Mouse (Mus musculus) forebrain, embryonic 14.5 days (tissue): ENCODE data around the gene Klf16. TPM values are rescaled to one million over a fixed set of nuclear protein-coding genes. Genes with fewer than 3 reads are reported as not detected.
"Not testable (repeated sequence)": the region's sequence is repeated elsewhere in the genome, so short reads cannot be mapped to it uniquely, and the experiment has no call there.

Source experiments
- ATAC-seq: fragments of 200-750 bp; cut with Nextera tagmentation; 2 replicates; pipeline ENCODE4 v1.8.0; 2017; ENCODE audit warnings: mild to moderate bottlenecking, moderate library complexity
- DNase-seq: peaks from one replicate; pipeline ENCODE4 v3.0.0-alpha.2; 2015; ENCODE audit warnings: low spot score
- H3K27ac ChIP-seq: fragments of 300-500 bp; sonication (generic); 2 replicates; pipeline ENCODE4 v1.5.1; 2014; ENCODE audit warnings: low read depth, mild to moderate bottlenecking, control low read depth, low read length, moderate library complexity
- H3K27me3 ChIP-seq: fragments of 300-500 bp; sonication (generic); replicated peaks from 2 replicates; pipeline ENCODE4 v1.6.1; 2014; ENCODE audit warnings: low read length, control low read depth, mixed read lengths; ENCODE audit not compliant: control insufficient read depth, insufficient read depth
- H3K36me3 ChIP-seq: fragments of 300-500 bp; sonication (generic); 2 replicates; pipeline ENCODE4 v1.6.1; 2014; ENCODE audit warnings: low read length, control low read depth; ENCODE audit not compliant: control insufficient read depth, insufficient read depth
- H3K4me1 ChIP-seq: fragments of 300-500 bp; sonication (generic); 2 replicates; pipeline ENCODE4 v1.6.1; 2014; ENCODE audit warnings: antibody characterized with exemption, low read length, control low read depth; ENCODE audit not compliant: control insufficient read depth, insufficient read depth
- H3K4me2 ChIP-seq: fragments of 300-500 bp; sonication (generic); 2 replicates; pipeline ENCODE4 v1.6.1; 2014; ENCODE audit warnings: mild to moderate bottlenecking, control low read depth, low read length
- H3K4me3 ChIP-seq: fragments of 300-500 bp; sonication (generic); 2 replicates; pipeline ENCODE4 v1.5.1; 2014; ENCODE audit warnings: low read depth, low read length, control low read depth
- H3K9ac ChIP-seq: fragments of 300-500 bp; sonication (generic); 2 replicates; pipeline ENCODE4 v1.6.1; 2014; ENCODE audit warnings: mild to moderate bottlenecking, low read length, control low read depth, moderate library complexity
- H3K9me3 ChIP-seq: fragments of 300-500 bp; sonication (generic); replicated peaks from 2 replicates; pipeline ENCODE4 v1.6.1; 2016; ENCODE audit warnings: low read length, control low read depth, mixed read lengths; ENCODE audit not compliant: control insufficient read depth
- WGBS: fragments of 180-500 bp; shearing (Covaris S2); extraction: QIAGEN DNeasy Blood & Tissue Kit; methylation state at CpG from one replicate; pipeline ENCODE4 v1.1.7; 2014; 5-methylcytosine and 5-hydroxymethylcytosine counted together
- polyA plus RNA-seq: library from polyadenylated mRNA; unstranded; fragments of >200 nt; fragmentation: Nextera tagmentation; extraction: Ambion mirVana; gene quantifications from 2 replicates; pipeline ENCODE4 v1.2.1, GENCODE M21; 2014

Klf16 gene
- polyA plus RNA-seq, 1 experiment from 2014 or later: 6.2 TPM

- H3K9ac ChIP-seq: no peak overlapping the region
- H3K36me3 ChIP-seq: peaks cover 53% of the 10 kb centered on the region
- H3K4me3 ChIP-seq: no peak overlapping the region
- H3K9me3 ChIP-seq: no peaks in the 10 kb centered on the region
- no peaks in the 10 kb centered on the region for H3K27me3 ChIP-seq
- ATAC-seq (no peak), DNase-seq (no peak)
- no peak overlapping the region for H3K4me2 ChIP-seq
- 78% methylated on average over 3 of the region's 3 CpGs for WGBS
- H3K27ac ChIP-seq: no peak overlapping the region
- H3K4me1 ChIP-seq: peaks cover 8% of the 10 kb centered on the region
These were observed 31.3 kb upstream of the Klf16 start for GRCm38 (mm10) chr10:80608435-80608834.

- peaks cover 43% of the 10 kb centered on the region for H3K36me3 ChIP-seq
- H3K9ac ChIP-seq: no peak overlapping the region
- H3K4me2 ChIP-seq: no peak overlapping the region
- no peak for DNase-seq
- WGBS: 97% methylated on average over 34 of the region's 34 CpGs
- no peaks in the 10 kb centered on the region for H3K27me3 ChIP-seq
- H3K27ac ChIP-seq: no peak overlapping the region
- no peak overlapping the region for H3K4me3 ChIP-seq
- H3K4me1 ChIP-seq: peaks cover 14% of the 10 kb centered on the region
- no peak for ATAC-seq
- H3K9me3 ChIP-seq: no peaks in the 10 kb centered on the region
These were observed 29.7 kb upstream of the Klf16 start for GRCm38 (mm10) chr10:80606737-80607350.

GRCm38 (mm10) chr10:80606306-80606705 is 29.2 kb upstream of the Klf16 start:
- Histone ChIP-seq H3K36me3 (peaks cover 43% of the 10 kb centered on the region), H3K27me3 (no peaks in the 10 kb centered on the region), H3K27ac (no peak overlapping the region)

DNA sequence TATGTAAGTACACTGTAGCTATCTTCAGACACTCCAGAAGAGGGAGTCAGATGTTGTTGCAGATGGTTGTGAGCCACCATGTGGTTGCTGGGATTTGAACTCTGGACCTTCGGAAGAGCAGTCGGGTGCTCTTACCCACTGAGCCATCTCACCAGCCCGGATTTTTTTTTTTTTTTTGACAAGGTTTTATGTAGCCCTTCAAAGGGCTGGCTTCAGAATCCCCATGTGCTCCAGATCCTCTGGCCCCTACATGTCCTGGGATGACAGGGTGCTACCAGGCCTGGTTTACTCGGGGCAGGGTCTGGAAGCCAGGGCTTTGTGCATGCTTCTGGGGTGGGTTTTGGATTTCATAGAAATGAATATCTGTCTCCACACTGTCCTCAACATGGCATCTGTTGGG is 28.6 kb upstream of the Klf16 start, which contains the start of gene Gm49322:
Gene Gm49322, plus strand, starts transcription at position 301 of the 400 bp plus-strand sequence.
- 83% methylated on average over 4 of the region's 4 CpGs for WGBS

More at GRCm38 (mm10) chr10:80606306-80606705, 29.2 kb upstream of the Klf16 start:
- peaks cover 14% of the 10 kb centered on the region for H3K4me1 ChIP-seq
- H3K9ac ChIP-seq: no peak overlapping the region
- H3K4me3 ChIP-seq: no peak overlapping the region
- DNase-seq (no peak), ATAC-seq (no peak)
- H3K9me3 ChIP-seq: no peaks in the 10 kb centered on the region
- WGBS: 91% methylated on average over 23 of the region's 23 CpGs
- H3K4me2 ChIP-seq: no peak overlapping the region

DNA sequence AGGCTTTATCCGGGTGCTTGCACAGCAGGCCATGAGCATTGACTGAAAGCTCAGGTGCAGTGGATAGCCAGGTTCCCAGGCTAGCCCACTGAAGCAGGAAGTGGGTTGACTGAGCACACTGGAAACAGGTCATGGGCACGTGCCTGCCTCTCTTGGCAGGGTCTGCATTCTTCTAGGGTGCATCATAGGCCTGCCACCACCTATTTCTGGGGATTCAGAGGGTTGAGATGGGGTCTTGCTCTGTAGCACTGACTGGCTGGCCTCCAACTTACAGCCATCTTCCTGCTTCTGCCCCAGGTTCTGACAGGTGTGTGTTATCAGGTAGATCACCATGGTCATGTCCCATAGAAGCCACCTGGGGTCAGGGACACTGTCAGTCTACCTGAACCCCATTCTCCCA is 27.9 kb upstream of the Klf16 start:
- Histone ChIP-seq H3K9me3 (no peaks in the 10 kb centered on the region), H3K4me1 (peaks cover 14% of the 10 kb centered on the region), H3K9ac (no peak overlapping the region), H3K4me2 (no peak overlapping the region), H3K4me3 (no peak overlapping the region), H3K27me3 (no peaks in the 10 kb centered on the region), H3K36me3 (peaks cover 38% of the 10 kb centered on the region), H3K27ac (no peak overlapping the region)
- DNase-seq (no peak), ATAC-seq (no peak)
- WGBS: 91% methylated on average over 2 of the region's 2 CpGs

More for the DNA sequence above, 28.6 kb upstream of the Klf16 start, which contains the start of gene Gm49322:
- H3K4me1 ChIP-seq: peaks cover 14% of the 10 kb centered on the region
- H3K4me2 ChIP-seq, H3K9me3 ChIP-seq, H3K4me3 ChIP-seq, H3K9ac ChIP-seq, ATAC-seq, H3K27ac ChIP-seq, H3K27me3 ChIP-seq, DNase-seq: not testable (repeated sequence)
- peaks cover 43% of the 10 kb centered on the region for H3K36me3 ChIP-seq

GRCm38 (mm10) chr10:80604001-80604509 is 26.9 kb upstream of the Klf16 start:
- Histone ChIP-seq H3K9me3 (no peaks in the 10 kb centered on the region), H3K4me3 (peak overlapping the region; percentile 59; the same call in 1 of the 2 replicates), H3K27ac (no peak overlapping the region), H3K36me3 (peaks cover 30% of the 10 kb centered on the region), H3K27me3 (no peaks in the 10 kb centered on the region), H3K9ac (peak overlapping the region; percentile 69), H3K4me1 (peaks cover 14% of the 10 kb centered on the region), H3K4me2 (peak overlapping the region; percentile 89)
- DNase-seq (no peak), ATAC-seq (no peak)
- WGBS: 94% methylated on average over 7 of the region's 7 CpGs

DNA sequence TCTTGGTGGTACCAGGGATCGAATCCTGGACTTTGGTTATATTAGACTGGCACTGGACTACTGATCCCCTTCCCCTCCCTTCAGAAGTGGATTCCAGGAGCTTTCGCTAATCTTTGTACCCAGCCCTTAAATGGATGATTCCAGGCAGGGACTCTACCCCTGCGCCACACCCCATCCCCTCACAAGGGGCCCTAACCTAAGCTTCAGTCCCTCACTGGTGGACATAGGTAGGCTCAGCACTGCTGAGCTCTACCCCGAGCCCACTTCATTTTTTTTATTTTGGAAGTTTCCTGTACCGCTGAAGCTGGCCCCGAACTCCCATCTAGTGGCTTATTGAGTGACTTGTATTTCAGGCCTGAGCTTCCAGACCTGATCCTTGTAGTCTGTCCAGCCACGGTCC is 26.2 kb upstream of the Klf16 start:
- DNase-seq (no peak), ATAC-seq (no peak)
- peaks cover 14% of the 10 kb centered on the region for H3K4me1 ChIP-seq
- peak overlapping the region; percentile 69 for H3K9ac ChIP-seq
- peak overlapping the region; percentile 59 for H3K4me3 ChIP-seq
- H3K27me3 ChIP-seq: no peaks in the 10 kb centered on the region
- no peaks in the 10 kb centered on the region for H3K9me3 ChIP-seq
- peak overlapping the region; percentile 73 for H3K27ac ChIP-seq
- H3K36me3 ChIP-seq: peaks cover 23% of the 10 kb centered on the region
- 38% methylated on average over 7 of the region's 7 CpGs for WGBS
- H3K4me2 ChIP-seq: peak overlapping the region; percentile 89

GRCm38 (mm10) chr10:80602698-80603325 is 25.7 kb upstream of the Klf16 start, which contains the start of the genes Scamp4 and Adat3:
Gene Scamp4 (plus strand): TSS chr10:80602872.
Gene Adat3 (plus strand): TSS chr10:80602880.
- under 1% methylated on average over 54 of the region's 54 CpGs for WGBS
- H3K9ac ChIP-seq: peak within 1 kb of the TSS; percentile 69

DNA sequence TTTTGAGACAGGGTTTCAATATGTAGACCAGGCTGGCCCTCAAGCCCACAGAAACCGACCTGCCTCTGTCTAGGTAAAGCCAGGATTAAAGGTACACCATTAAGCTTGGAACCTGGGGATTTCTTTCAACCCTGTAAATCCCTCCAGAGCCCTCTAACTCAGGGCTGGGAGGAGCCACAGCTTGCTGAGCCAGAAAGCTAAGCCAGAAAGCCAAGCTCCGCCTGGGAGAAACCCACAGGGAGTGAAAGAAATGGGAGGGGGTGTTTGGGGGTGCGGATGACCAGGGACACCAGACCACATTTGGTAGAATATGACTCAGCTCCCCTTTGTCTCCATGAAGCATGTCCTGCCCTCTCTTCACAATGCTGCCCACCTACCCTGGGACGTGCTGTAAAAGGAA is 19.2 kb upstream of the Klf16 start:
- H3K9ac ChIP-seq: no peak overlapping the region
- no peak for ATAC-seq

More at GRCm38 (mm10) chr10:80602698-80603325, 25.7 kb upstream of the Klf16 start, which contains the start of the genes Scamp4 and Adat3:
- Histone ChIP-seq H3K27me3 (no peaks in the 10 kb centered on the region), H3K36me3 (peaks cover 17% of the 10 kb centered on the region), H3K4me1 (peaks cover 14% of the 10 kb centered on the region), H3K9me3 (no peaks in the 10 kb centered on the region), H3K27ac (peak within 1 kb of the TSS; percentile 73), H3K4me3 (peak within 1 kb of the TSS; percentile 59), H3K4me2 (peak within 1 kb of the TSS; percentile 89)
- ATAC-seq (peak; percentile 98), DNase-seq (peak; percentile 98)

More for the DNA sequence above, 19.2 kb upstream of the Klf16 start:
- no peaks in the 10 kb centered on the region for H3K4me1 ChIP-seq
- 47% methylated on average over 4 of the region's 4 CpGs for WGBS
- H3K9me3 ChIP-seq: no peaks in the 10 kb centered on the region
- no peaks in the 10 kb centered on the region for H3K27me3 ChIP-seq
- no peak overlapping the region for H3K4me3 ChIP-seq
- no peak overlapping the region for H3K27ac ChIP-seq
- DNase-seq: no peak
- H3K4me2 ChIP-seq: no peak overlapping the region
- no peaks in the 10 kb centered on the region for H3K36me3 ChIP-seq
